Mouse (Mus musculus) liver, adult 2 months (tissue): ENCODE data around the gene Rgs9.
A peak's percentile ranks its signal among the peaks of the same experiment; 100 is the strongest.

ENCODE experiments used
- CTCF ChIP-seq: fragments of 200-500 bp; IDR thresholded peaks from 2 replicates; pipeline ENCODE4 v1.5.1; 2011; ENCODE audit warnings: low read depth, low read length, control low read depth
- POLR2A ChIP-seq: fragments of 200-500 bp; IDR thresholded peaks from 2 replicates; pipeline ENCODE4 v1.6.1; 2011; ENCODE audit warnings: low read length, control low read depth; ENCODE audit not compliant: insufficient read depth; ENCODE audit errors: extremely low read depth

DNA sequence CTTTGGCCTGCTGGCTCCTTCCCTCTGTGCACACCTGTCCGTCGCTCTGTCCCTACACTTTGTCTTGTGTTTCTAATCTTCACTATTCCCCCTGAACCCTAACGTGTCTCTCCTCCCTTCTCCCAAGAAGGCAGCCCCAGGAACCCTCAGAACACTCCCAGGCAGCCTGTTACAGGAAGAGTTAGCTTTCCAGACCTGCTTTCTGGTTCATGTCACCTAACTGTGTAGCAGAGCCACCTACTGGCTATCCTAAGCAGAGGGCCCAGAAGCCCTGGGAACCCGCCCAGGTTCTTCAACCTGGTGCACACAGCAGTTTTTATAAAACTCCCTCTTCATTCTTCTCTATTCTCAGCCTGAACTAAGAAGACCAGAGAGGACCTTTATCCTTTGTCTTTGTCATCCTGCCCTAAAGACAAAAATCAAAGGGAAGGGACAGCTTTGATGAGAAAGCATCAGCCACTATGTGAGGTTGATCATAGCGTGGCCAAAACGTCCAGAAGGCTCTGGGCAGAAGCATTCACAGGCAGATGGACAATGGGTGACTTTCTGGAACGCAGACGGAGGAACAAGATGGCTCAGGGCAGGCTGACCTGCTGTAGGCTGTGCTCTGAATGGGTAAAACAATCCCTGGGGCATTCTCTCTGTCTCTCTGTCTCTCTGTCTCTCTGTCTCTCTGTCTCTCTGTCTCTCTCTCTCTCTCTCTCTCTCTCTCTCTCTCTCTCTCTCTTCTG lies 119.0 kb downstream of the Rgs9 start:
- no peak for TF ChIP-seq POLR2A
- peak; percentile 23; the same call in 1 of the 2 replicates for TF ChIP-seq CTCF
